Mouse (Mus musculus): ENCODE data around the gene Tyrobp.

GRCm38 (mm10) chr7:30393631-30394030 is 19.9 kb upstream of the Tyrobp start:
- TF ChIP-seq CTCF (conservative IDR thresholded peaks at IDR 0.05; ENCODE audit: insufficient read depth, insufficient read length, low read depth, low read length): no peak
- TF ChIP-seq POLR2A (IDR thresholded peaks at IDR 0.05; ENCODE audit: low read depth, low read length): no peak
